Mouse (Mus musculus): ENCODE data around the gene Higd1a. TPM values are rescaled to one million over a fixed set of nuclear protein-coding genes. Genes with fewer than 3 reads are reported as not detected.

The Higd1a gene
- polyA plus RNA-seq, 1 experiment from 2014 or later: 135 TPM

GRCm38 (mm10) chr9:121820765-121821164 lies 37.4 kb downstream of the Higd1a start:
- 71% methylated on average over 5 of the region's 5 CpGs for WGBS
- DNase-seq (no peak), ATAC-seq (ENCODE audit: low FRiP score, low TSS enrichment) (no peak)
- H3K27me3 ChIP-seq (ENCODE audit: control insufficient read depth, insufficient read depth, low read length): no peaks in the 10 kb centered on the region
- H3K4me1 ChIP-seq (ENCODE audit: control insufficient read depth, insufficient read depth, low read length): peaks cover 4% of the 10 kb centered on the region; the same call in 1 of the 2 replicates
- no peak overlapping the region for H3K4me2 ChIP-seq (ENCODE audit: low read length)
- no peak overlapping the region for H3K9ac ChIP-seq (replicated peaks; ENCODE audit: low read length)
- H3K36me3 ChIP-seq (ENCODE audit: control insufficient read depth, insufficient read depth, low read length): no peaks in the 10 kb centered on the region
- no peak overlapping the region for H3K27ac ChIP-seq (replicated peaks; ENCODE audit: low read depth, low read length)
- no peak overlapping the region for H3K4me3 ChIP-seq (replicated peaks; ENCODE audit: low read depth, low read length)
- no peaks in the 10 kb centered on the region for H3K9me3 ChIP-seq (ENCODE audit: control insufficient read depth, low read length)

GRCm38 (mm10) chr9:121819771-121820471 lies 38.2 kb downstream of the Higd1a start:
- ATAC-seq (ENCODE audit: low FRiP score, low TSS enrichment) (no peak), DNase-seq (no peak)
- no peak overlapping the region for H3K9ac ChIP-seq (replicated peaks; ENCODE audit: low read length)
- 45% methylated on average over 7 of the region's 7 CpGs for WGBS
- no peak overlapping the region for H3K27ac ChIP-seq (replicated peaks; ENCODE audit: low read depth, low read length)
- H3K4me3 ChIP-seq (replicated peaks; ENCODE audit: low read depth, low read length): no peak overlapping the region
- H3K4me1 ChIP-seq (ENCODE audit: control insufficient read depth, insufficient read depth, low read length): peaks cover 4% of the 10 kb centered on the region; the same call in 1 of the 2 replicates
- no peaks in the 10 kb centered on the region for H3K9me3 ChIP-seq (ENCODE audit: control insufficient read depth, low read length)
- H3K36me3 ChIP-seq (ENCODE audit: control insufficient read depth, insufficient read depth, low read length): no peaks in the 10 kb centered on the region
- H3K4me2 ChIP-seq (ENCODE audit: low read length): no peak overlapping the region
- no peaks in the 10 kb centered on the region for H3K27me3 ChIP-seq (ENCODE audit: control insufficient read depth, insufficient read depth, low read length)

GRCm38 (mm10) chr9:121819073-121819770 lies 38.9 kb downstream of the Higd1a start:
- ATAC-seq (ENCODE audit: low FRiP score, low TSS enrichment) (no peak), DNase-seq (no peak)
- Histone ChIP-seq H3K27me3 (ENCODE audit: control insufficient read depth, insufficient read depth, low read length) (no peaks in the 10 kb centered on the region), H3K4me3 (replicated peaks; ENCODE audit: low read depth, low read length) (no peak overlapping the region), H3K4me1 (ENCODE audit: control insufficient read depth, insufficient read depth, low read length) (peaks cover 4% of the 10 kb centered on the region; the same call in 1 of the 2 replicates), H3K27ac (replicated peaks; ENCODE audit: low read depth, low read length) (no peak overlapping the region), H3K9me3 (ENCODE audit: control insufficient read depth, low read length) (no peaks in the 10 kb centered on the region), H3K4me2 (ENCODE audit: low read length) (no peak overlapping the region), H3K36me3 (ENCODE audit: control insufficient read depth, insufficient read depth, low read length) (no peaks in the 10 kb centered on the region), H3K9ac (replicated peaks; ENCODE audit: low read length) (no peak overlapping the region)
- WGBS: 85% methylated on average over 9 of the region's 9 CpGs

- no peak for ATAC-seq (ENCODE audit: low FRiP score, low TSS enrichment)
- H3K36me3 ChIP-seq (ENCODE audit: control insufficient read depth, insufficient read depth, low read length): no peaks in the 10 kb centered on the region
These were observed 43.0 kb downstream of the Higd1a start for GRCm38 (mm10) chr9:121815183-121815582.

GRCm38 (mm10) chr9:121810081-121810821 lies 47.9 kb downstream of the Higd1a start:
- 11% methylated on average over 15 of the region's 15 CpGs for WGBS
- Histone ChIP-seq H3K4me2 (ENCODE audit: low read length) (no peak overlapping the region), H3K9ac (replicated peaks; ENCODE audit: low read length) (0 out of 2 replicates have a peak overlapping the region, but pooled peaks have one; percentile 21), H3K4me1 (ENCODE audit: control insufficient read depth, insufficient read depth, low read length) (peaks cover 22% of the 10 kb centered on the region), H3K4me3 (replicated peaks; ENCODE audit: low read depth, low read length) (no peak overlapping the region), H3K9me3 (ENCODE audit: control insufficient read depth, low read length) (no peaks in the 10 kb centered on the region), H3K27ac (replicated peaks; ENCODE audit: low read depth, low read length) (peak overlapping the region; percentile 61), H3K27me3 (ENCODE audit: control insufficient read depth, insufficient read depth, low read length) (no peaks in the 10 kb centered on the region), H3K36me3 (ENCODE audit: control insufficient read depth, insufficient read depth, low read length) (no peaks in the 10 kb centered on the region)
- DNase-seq (peak; percentile 74), ATAC-seq (ENCODE audit: low FRiP score, low TSS enrichment) (peak; percentile 47; the same call in 1 of the 2 replicates)

More at GRCm38 (mm10) chr9:121815183-121815582, 43.0 kb downstream of the Higd1a start:
- Histone ChIP-seq H3K27ac (replicated peaks; ENCODE audit: low read depth, low read length) (no peak overlapping the region), H3K9me3 (ENCODE audit: control insufficient read depth, low read length) (no peaks in the 10 kb centered on the region), H3K27me3 (ENCODE audit: control insufficient read depth, insufficient read depth, low read length) (no peaks in the 10 kb centered on the region), H3K4me3 (replicated peaks; ENCODE audit: low read depth, low read length) (no peak overlapping the region), H3K4me2 (ENCODE audit: low read length) (no peak overlapping the region), H3K4me1 (ENCODE audit: control insufficient read depth, insufficient read depth, low read length) (peaks cover 11% of the 10 kb centered on the region), H3K9ac (replicated peaks; ENCODE audit: low read length) (no peak overlapping the region)
- DNase-seq: no peak
- WGBS: 86% methylated on average over 6 of the region's 6 CpGs

- Histone ChIP-seq H3K27me3 (ENCODE audit: control insufficient read depth, insufficient read depth, low read length) (no peaks in the 10 kb centered on the region), H3K4me3 (replicated peaks; ENCODE audit: low read depth, low read length) (no peak overlapping the region), H3K36me3 (ENCODE audit: control insufficient read depth, insufficient read depth, low read length) (no peaks in the 10 kb centered on the region), H3K9me3 (ENCODE audit: control insufficient read depth, low read length) (no peaks in the 10 kb centered on the region), H3K4me1 (ENCODE audit: control insufficient read depth, insufficient read depth, low read length) (peaks cover 22% of the 10 kb centered on the region), H3K4me2 (ENCODE audit: low read length) (no peak overlapping the region), H3K27ac (replicated peaks; ENCODE audit: low read depth, low read length) (no peak overlapping the region), H3K9ac (replicated peaks; ENCODE audit: low read length) (no peak overlapping the region)
- DNase-seq: no peak
- 44% methylated on average over 3 of the region's 3 CpGs for WGBS
- ATAC-seq (ENCODE audit: low FRiP score, low TSS enrichment): no peak
These were observed 49.7 kb downstream of the Higd1a start for GRCm38 (mm10) chr9:121808511-121808910.

- ATAC-seq (ENCODE audit: low FRiP score, low TSS enrichment): no peak
- DNase-seq: no peak
- no peak overlapping the region for H3K4me2 ChIP-seq (ENCODE audit: low read length)
- H3K27me3 ChIP-seq (ENCODE audit: control insufficient read depth, insufficient read depth, low read length): no peaks in the 10 kb centered on the region
- no peak overlapping the region for H3K27ac ChIP-seq (replicated peaks; ENCODE audit: low read depth, low read length)
- H3K9ac ChIP-seq (replicated peaks; ENCODE audit: low read length): no peak overlapping the region
- WGBS: 69% methylated on average over 7 of the region's 7 CpGs
- no peaks in the 10 kb centered on the region for H3K36me3 ChIP-seq (ENCODE audit: control insufficient read depth, insufficient read depth, low read length)
- H3K9me3 ChIP-seq (ENCODE audit: control insufficient read depth, low read length): no peaks in the 10 kb centered on the region
- peaks cover 22% of the 10 kb centered on the region for H3K4me1 ChIP-seq (ENCODE audit: control insufficient read depth, insufficient read depth, low read length)
- no peak overlapping the region for H3K4me3 ChIP-seq (replicated peaks; ENCODE audit: low read depth, low read length)
These were observed 50.2 kb downstream of the Higd1a start for GRCm38 (mm10) chr9:121807947-121808346.

GRCm38 (mm10) chr9:121807546-121807945 lies 50.6 kb downstream of the Higd1a start:
- peaks cover 22% of the 10 kb centered on the region for H3K4me1 ChIP-seq (ENCODE audit: control insufficient read depth, insufficient read depth, low read length)
- no peak overlapping the region for H3K9ac ChIP-seq (replicated peaks; ENCODE audit: low read length)
- H3K27me3 ChIP-seq (ENCODE audit: control insufficient read depth, insufficient read depth, low read length): no peaks in the 10 kb centered on the region
- no peak overlapping the region for H3K4me2 ChIP-seq (ENCODE audit: low read length)
- H3K36me3 ChIP-seq (ENCODE audit: control insufficient read depth, insufficient read depth, low read length): no peaks in the 10 kb centered on the region
- H3K4me3 ChIP-seq (replicated peaks; ENCODE audit: low read depth, low read length): no peak overlapping the region
- 68% methylated on average over 1 of the region's 1 CpGs for WGBS
- no peak overlapping the region for H3K27ac ChIP-seq (replicated peaks; ENCODE audit: low read depth, low read length)
- DNase-seq (no peak), ATAC-seq (ENCODE audit: low FRiP score, low TSS enrichment) (no peak)
- H3K9me3 ChIP-seq (ENCODE audit: control insufficient read depth, low read length): no peaks in the 10 kb centered on the region
